Mouse (Mus musculus): ENCODE results near the gene Arl15.

Gene Arl15

GRCm38 (mm10) chr13:113995490-113996236 is 201.4 kb downstream of the Arl15 start:
- DNase-seq, result no peak

DNA sequence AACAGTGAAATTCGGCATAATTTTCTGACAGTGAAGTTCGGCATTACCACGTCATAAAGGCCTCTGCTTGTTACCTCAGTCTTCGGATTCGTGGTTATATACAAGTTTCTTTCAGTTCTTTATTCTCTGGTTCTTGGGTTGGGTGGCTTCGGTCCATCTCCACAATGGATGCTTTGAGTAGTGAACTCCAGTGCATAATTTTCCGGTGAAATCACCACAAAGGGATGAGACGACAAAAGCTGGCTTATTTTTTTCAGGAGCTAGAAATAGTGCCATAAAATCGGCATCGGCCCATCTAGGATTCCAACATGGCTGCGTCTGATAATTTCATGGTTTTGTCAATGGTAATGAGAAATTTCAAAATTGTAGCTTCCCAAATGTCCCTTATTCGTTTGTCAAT is 204.5 kb downstream of the Arl15 start:
- no peak for DNase-seq

- DNase-seq, result no peak
These were observed 209.2 kb downstream of the Arl15 start for GRCm38 (mm10) chr13:114003463-114003862.

- no peak for DNase-seq
These were observed 209.9 kb downstream of the Arl15 start for GRCm38 (mm10) chr13:114004191-114004590.

GRCm38 (mm10) chr13:114009786-114010185 is 215.5 kb downstream of the Arl15 start:
- no peak for DNase-seq

DNA sequence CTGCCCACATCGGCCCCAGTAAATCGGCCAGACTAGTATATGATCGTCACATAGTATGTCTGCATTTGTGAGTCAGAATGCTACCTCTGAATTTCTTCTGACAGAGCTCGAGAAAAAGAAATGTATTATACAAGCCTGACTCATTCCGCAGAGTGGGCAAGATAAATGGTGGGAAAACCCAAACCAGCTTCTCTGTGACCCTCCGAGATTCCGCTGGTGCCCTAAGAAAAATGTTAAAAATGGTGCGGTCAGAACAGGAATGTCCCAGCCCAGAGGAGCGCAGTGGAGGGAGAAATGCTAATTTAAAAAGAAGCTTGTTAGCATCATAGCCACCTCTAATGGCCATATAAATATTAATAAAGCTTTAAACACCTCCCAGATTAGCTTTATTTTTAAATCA is 216.2 kb downstream of the Arl15 start:
- DNase-seq, result no peak

DNA sequence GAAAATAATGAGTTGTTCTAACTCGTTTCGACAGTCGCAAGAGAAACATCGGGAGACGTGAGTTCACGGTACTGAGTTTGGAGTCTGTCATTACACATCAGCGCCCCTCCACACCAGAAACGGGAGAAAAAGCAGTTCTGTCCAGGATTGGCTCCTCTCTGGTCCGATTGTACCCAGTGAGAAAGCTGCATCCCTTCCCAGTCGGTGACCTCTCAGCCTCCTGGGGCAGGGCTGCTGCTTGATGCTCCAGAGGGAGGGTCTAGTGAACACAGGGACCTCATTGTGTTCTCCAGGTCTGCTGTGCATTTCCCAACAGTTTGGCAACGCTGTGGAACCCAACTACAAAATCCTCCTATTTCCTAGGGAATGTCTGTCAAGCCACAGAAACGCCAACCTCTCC is 216.7 kb downstream of the Arl15 start:
- DNase-seq, result no peak

GRCm38 (mm10) chr13:114017928-114018327 is 223.6 kb downstream of the Arl15 start:
- DNase-seq, result no peak

DNA sequence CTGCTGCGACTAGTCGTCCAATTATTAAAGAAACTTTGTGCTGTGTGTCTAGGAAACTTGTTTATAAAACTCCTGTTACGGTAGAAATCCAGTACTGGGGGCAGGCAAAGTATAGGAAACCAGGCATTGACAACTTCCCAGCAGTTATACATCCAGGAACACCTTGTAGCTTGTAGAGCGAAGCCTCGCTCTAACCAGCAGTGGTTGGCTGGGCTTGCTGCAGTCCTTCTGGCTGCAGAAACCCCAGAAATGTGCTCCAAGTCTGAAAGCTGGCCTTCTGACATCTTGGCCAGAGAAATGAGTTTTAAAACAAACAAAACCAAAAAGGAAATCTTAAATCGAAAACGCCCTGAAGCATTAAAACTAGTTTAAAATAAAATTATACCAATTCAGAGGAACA is 229.2 kb downstream of the Arl15 start:
- DNase-seq, result no peak

DNA sequence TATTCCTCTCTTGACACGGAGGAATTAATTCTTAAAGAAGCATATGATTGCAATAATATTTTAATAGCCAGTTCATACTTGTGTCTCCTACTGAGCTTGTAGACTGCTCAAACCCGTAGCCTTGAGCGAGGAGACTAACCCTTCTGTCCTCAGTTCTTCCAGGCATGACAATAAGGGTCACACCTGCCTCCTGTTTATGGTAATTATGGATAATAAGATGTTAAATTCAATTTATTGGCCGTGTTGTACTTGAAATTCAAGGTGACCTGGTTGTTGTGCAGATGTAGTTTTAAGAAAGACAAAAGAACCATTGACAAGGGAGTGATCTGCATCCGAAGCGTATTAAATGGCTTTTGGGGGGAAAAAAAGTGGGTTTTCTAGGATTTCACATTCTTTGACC is 232.0 kb downstream of the Arl15 start:
- no peak for DNase-seq

GRCm38 (mm10) chr13:114026751-114027150 is 232.4 kb downstream of the Arl15 start:
- DNase-seq, result no peak

DNA sequence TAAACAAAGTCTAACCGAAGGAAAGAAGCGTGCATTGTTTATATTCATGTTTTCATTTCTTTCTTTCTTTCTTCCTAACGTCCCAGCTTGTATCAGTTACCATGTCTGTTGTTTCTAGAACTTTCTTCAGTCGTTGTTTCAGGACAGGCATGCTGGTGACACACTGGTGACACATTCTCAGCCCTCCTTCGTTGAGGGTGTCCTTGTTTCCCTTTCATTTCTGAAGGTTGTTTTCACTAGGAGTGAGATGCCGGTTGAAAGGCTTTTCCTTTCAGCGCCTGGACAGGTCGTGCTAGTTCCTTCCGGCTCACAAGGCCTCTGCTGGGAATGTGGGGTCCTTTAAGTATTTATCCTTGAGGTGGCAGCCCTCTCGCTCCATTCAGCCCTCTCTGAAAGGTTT is 253.8 kb downstream of the Arl15 start:
- no peak for DNase-seq

GRCm38 (mm10) chr13:114048688-114049087 is 254.4 kb downstream of the Arl15 start:
- DNase-seq, result no peak

DNA sequence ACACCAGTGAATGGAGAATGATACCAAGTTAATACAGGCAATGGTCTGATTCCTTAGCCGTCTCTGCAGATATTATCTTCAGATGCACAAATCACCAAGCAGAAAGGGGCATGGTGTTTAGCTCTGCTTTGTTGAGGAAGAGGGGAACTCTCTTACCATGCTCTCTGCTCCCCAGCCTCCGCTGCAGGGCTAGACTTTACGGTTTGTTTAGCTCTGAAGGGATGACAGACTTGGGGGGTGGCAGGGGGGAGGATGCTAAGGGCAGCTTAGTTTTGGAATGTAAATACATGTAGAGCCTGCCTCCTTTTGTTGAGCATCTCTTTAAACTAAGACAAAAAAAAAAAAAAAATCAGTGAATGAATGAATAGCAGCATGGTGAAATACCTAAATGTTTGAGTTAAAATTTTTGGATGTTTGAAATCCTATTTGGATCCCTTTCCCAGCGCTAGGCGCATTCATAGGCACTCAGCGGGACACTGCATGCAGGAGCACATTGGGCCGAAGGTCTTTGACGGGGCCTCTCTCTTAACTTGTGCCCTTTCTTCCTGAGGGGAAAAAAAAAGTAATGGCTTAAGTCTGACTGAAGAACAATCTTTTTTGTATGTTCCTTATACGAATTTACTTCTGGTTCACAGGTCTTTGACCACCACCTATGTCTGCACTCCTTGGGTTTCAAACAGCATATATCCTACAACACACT is 257.0 kb downstream of the Arl15 start:
- DNase-seq, result no peak

DNA sequence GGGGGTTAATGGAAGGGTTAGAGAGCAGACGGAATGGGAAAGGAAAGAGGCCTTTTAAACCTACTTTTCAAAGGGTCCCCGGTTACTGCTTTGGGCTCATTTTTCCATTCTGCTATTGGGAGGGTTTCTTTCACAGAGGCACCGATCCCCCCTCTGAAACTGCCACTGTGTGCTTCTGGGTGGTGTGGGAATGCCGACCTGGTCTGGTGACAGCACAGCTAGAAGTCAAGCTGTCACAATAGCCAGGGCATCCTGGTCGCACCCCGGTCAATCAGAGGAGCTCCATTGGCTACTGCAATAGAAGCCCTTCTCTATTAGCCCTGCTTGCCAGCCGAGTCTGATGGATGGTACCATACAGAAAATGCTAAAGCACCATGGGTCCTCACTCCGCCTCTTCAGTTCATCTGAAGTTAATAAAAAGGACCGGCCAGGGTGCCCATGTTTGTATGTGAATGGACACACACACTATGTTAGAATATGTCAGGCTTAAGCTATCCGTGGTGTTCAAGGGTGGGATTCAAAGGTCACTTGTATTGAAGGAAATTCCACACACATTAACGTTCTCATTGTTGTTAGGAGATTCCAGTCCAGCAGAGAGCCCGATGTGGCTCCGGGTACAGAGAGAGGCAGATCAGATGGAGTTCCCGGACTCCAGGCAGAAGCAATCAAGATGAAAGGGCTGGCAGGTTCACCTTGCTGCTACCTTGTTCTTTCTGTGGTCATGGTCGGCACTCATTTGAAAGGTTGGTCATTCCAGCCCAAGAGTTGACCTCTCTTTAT is 258.3 kb downstream of the Arl15 start:
- DNase-seq, result no peak

DNA sequence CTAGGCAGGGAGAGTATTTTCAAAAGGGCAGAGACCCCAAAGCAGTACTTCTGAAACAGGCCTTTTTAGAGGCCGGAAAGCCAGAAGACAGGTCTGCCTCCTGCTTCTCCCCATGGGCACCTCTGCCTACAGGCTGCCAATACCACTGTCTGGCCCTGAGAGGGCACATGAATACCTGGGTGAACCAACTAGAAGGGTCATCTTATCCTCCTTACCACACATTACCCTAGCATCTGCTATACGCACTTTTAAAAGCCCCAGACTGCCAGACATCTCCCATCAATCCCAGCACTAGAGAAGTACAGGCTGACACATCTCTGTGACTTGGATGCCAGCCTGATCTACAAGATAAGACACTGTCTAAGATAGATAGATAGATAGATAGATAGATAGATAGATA is 259.0 kb downstream of the Arl15 start:
- DNase-seq, result no peak

GRCm38 (mm10) chr13:114055686-114056085 is 261.4 kb downstream of the Arl15 start:
- no peak for DNase-seq

GRCm38 (mm10) chr13:114060258-114060657 is 266.0 kb downstream of the Arl15 start:
- no peak for DNase-seq

DNA sequence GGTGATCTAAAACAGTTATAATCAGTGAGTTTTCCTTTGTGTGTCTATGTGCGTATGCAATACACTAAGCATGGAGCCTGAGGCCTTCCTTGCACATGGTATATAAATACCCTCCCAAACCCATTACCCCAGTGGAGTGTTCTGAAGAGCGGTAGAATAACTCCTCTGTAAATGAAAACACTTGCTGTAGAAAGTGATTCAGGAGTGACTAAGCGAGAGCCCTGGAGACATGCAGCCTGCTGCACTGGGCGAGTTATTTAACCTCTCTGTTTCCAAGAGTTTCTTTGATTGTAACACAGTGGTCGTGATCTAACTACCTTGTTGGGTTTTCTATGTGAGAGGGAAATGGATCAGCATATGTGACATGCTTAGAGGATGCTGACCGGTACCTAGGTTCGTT is 266.9 kb downstream of the Arl15 start:
- DNase-seq, result no peak

DNA sequence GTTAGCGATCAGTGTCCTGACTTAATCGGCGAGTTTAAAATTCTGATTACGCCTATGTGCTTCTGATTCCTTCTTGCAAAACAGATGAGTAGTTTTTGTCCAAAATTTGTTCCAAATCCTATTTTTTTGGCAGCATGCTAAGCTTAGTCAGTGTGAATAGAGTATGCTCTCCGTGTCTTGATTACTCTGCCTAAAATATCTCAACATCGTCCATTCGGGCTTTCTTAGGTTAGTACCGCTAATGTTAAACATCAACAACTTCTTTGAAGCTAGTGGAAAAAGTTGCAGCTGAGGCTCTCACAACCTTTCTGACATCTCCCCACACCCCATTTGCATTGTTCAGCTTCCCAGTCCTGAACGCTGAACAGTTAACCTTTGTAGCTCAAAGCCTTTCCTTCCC is 269.8 kb downstream of the Arl15 start:
- no peak for DNase-seq

DNA sequence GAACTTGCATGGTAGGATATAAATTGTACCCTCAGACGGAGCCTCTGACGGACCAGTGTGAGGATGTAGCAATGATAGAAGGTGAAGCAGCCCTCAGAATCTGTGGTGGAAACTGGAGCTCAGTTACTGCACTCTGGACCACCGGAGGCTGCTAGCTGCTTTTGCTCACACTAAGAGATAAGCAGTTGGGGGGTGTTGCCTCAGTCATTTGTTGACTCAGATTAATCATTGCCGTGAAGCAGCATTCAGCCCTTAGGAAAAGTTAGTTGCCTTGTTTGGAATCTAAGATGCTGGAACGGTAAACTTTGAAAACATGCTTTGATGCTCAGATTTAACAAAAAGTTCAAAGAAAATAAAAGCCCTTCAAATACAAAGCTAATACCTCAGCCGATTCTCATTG is 270.7 kb downstream of the Arl15 start:
- DNase-seq, result no peak

DNA sequence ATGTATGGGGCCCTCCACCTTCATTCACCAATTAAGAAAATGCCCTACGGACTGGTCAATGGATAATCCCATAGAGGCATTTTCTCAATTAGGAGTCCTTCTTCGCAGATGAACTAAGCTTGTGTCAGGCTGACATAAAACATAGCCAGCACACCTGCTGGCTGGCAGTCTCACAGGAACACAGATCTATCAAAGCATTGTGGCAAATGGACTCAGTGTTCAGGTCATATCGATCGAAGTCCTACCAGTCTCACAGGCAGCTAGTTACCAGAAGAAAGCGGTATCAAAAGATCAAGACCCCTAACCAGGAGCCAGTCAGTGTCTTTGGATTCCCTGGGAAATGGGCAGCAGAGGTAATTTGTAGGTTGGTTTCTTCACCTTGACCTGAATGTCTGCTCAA is 274.1 kb downstream of the Arl15 start:
- no peak for DNase-seq

GRCm38 (mm10) chr13:114071439-114071838 is 277.1 kb downstream of the Arl15 start:
- DNase-seq, result no peak

- no peak for DNase-seq
These were observed 280.2 kb downstream of the Arl15 start for GRCm38 (mm10) chr13:114074471-114074870.

All from thymus, postnatal 4 days (tissue).